In the genomic region with DNA sequence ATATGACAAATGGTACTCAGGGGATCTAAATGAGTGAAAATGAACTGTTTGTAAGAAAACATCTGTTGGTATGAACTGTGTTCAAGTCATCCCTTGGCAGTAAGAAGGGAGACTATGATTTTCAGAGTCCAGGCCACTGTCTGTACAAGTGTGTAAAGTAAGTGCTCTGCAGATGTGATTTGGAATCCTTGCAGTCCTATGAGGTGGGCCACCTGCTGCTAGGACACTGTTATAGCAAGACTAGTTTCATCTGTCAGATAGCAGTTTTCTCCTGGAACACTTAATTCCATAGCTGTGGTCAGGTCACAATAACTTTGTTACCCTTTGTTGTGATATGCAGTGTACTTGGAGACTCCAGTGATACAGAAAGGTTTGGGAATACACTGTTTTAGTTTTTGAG, we compare ENCODE assay signal across 11 mouse cellular contexts. TPM values are rescaled to one million over a fixed set of nuclear protein-coding genes. Genes with fewer than 3 reads are reported as not detected.
DNase-seq lines count a peak whose midpoint lies in the region; ATAC-seq lines count a peak whose summit lies in the region.
"Had no signal": no experiment of that assay in that cellular context is flagged by ENCODE, and none has a peak within 500 bp of the region (broad histone marks: within the 10 kb centered on the region; RNA-seq: fewer than 3 reads in every experiment).

No protein-coding gene starts in this region.

- ATAC-seq in kidney, embryonic 14.5 days (ENCODE audit: low FRiP score, low TSS enrichment) = no peak
- ATAC-seq: hindbrain, embryonic 16.5 days had no signal

- no peak overlapping the region for H3K9ac ChIP-seq in kidney, embryonic 14.5 days (ENCODE audit: low read depth, low read length)

- H3K4me3 ChIP-seq in kidney, embryonic 14.5 days (ENCODE audit: low read length) = no peak overlapping the region
- H3K4me3 ChIP-seq: erythroblast, embryonic 14.5 days had no signal

- H3K4me2 ChIP-seq in kidney, embryonic 14.5 days (replicated peaks; ENCODE audit: low read depth, low read length) = no peak overlapping the region
- H3K4me2 ChIP-seq: midbrain, embryonic 11.5 days had no signal

- H3K36me3 ChIP-seq in kidney, embryonic 14.5 days (ENCODE audit: control insufficient read depth, insufficient read depth, low read length) = peaks cover 43% of the 10 kb centered on the region

- H3K27ac ChIP-seq in kidney, embryonic 14.5 days (ENCODE audit: low read depth, low read length) = no peak overlapping the region

- H3K4me1 ChIP-seq in kidney, embryonic 14.5 days (ENCODE audit: control insufficient read depth, insufficient read depth, low read length) = no peaks in the 10 kb centered on the region

- no peaks in the 10 kb centered on the region for H3K27me3 ChIP-seq in kidney, embryonic 14.5 days (ENCODE audit: control insufficient read depth, insufficient read depth, low read length)

- H3K9me3 ChIP-seq in kidney, embryonic 14.5 days (ENCODE audit: control insufficient read depth, low read length) = no peaks in the 10 kb centered on the region

- peak; percentile 21 for DNase-seq in adrenal gland, postnatal 10 days
- no peak for DNase-seq in adrenal gland, postnatal 25 days
- peak; percentile 26 for DNase-seq in kidney, adult 9 months
- peak; percentile 45 for DNase-seq in 3T3-L1 (ENCODE audit: low read depth, low spot score)
- DNase-seq in embryo, embryonic 10.5 days (ENCODE audit: low spot score) = peak; percentile 21
- no peak for DNase-seq in urinary bladder, postnatal 25 days (ENCODE audit: low spot score)
- DNase-seq in right cerebral cortex, postnatal 10 days (ENCODE audit: low spot score in 2 of 2) = no peak

RNA-seq across cellular contexts. Expression of gene Ankfy1, which starts 36.2 kb away (rescaled TPM):
- 10 to 100 TPM; 31.0 to 39.8 TPM for total RNA-seq in adrenal gland, postnatal 10 days (2021)
- 42.1 and 49.1 TPM in 2 replicates for total RNA-seq in adrenal gland, postnatal 25 days (2021)
- 13.4 and 35.3 TPM in 2 replicates for polyA plus RNA-seq in kidney, embryonic 14.5 days (2014; fragmentation: Nextera tagmentation; extraction: Ambion mirVana)

Comparison
In these comparisons a context has a peak if more than half of its experiments do, and no peak if none do; other contexts are left out.
1. DNase-seq: peak in adrenal gland, postnatal 10 days (single experiment), kidney, adult 9 months (single experiment), 3T3-L1 (single experiment) and embryo, embryonic 10.5 days (single experiment); none in adrenal gland, postnatal 25 days (single experiment), urinary bladder, postnatal 25 days (single experiment) and right cerebral cortex, postnatal 10 days (0 of 2).